Mouse (Mus musculus) neutrophil, adult 59 days (primary cell): Measurements from ENCODE around the gene Rspo4. TPM values are rescaled to one million over a fixed set of nuclear protein-coding genes. Genes with fewer than 3 reads are reported as not detected.

ENCODE experiments used
- total RNA-seq, 2 experiments: library from RNA; stranded (reverse); gene quantifications; 1 replicate in 1 of 2; 2 replicates in 1 of 2; pipeline ENCODE4 v1.2.4; 2023

The Rspo4 gene
- total RNA-seq: not detected

DNA sequence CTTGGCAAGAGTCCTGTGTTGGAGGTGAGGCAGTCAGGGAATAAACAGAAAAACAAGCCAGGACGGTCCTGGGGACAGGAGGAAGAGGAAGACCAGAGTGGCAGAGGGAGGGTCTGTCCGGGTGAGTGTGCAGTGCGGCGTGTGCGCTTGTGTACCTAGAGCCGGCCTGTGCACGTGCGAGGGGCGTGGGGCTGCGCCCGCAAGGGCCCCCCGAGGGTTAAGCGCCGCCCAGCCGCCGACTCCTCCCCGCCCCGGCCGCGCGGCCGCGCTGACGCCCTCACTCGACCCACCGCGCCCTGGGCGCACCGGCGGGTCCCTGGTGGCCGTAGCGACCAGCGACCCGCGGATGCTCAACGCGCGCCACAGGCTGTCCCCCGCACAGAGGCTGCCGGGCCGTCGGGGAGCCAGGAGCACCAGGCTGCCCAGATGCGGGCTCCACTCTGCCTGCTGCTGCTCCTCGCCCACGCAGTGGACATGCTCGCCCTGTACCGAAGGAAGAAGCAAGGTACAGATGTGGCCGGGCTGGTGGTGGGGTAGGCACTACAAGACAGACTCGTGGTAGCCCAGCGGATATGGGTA lies at the start of gene Rspo4:
TSS of gene Rspo4 (plus strand) at position 280 of the 579 bp plus-strand sequence.

DNA sequence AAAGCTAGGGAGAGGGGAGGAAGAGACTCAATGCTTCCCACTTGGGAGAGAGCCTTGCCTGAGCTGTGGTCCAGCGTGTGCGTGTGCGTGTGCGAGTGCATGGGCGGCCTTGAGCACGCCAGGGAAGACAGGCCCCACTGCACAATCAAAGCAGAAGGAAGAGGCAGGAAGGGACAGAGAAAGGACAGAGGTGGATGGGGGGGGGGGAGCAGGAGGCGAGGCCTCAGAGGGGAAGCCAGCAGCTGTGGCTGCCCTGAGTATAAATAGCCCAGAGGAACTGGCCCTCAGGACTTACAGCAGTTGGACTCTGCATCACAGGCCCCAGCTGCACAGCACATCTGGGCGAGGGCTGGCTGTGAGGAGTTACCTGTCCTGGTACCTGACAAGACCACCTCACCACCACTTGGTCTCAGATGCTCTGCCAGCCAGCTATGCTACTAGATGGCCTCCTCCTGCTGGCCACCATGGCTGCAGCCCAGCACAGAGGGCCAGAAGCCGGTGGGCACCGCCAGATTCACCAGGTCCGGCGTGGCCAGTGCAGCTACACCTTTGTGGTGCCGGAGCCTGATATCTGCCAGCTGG lies 68.3 kb downstream of the Rspo4 start, which contains the start of gene Angpt4:
TSS of gene Angpt4 (plus strand) at position 292 of the 582 bp plus-strand sequence.

Other genes starting within 250 kb of the Rspo4 start
- gene Snph, start 210.3 kb upstream of the Rspo4 start, total RNA-seq: 1 to 10 TPM; 5.1 to 7.6 TPM
- not detected for gene Rad21l, start 174.4 kb upstream of the Rspo4 start, total RNA-seq
- gene Tmem74b, start 140.9 kb upstream of the Rspo4 start, total RNA-seq: not detected
- gene Psmf1, start 98.7 kb upstream of the Rspo4 start, total RNA-seq: 10 to 100 TPM; 21.2 to 28.6 TPM
- gene Angpt4, start 68.3 kb downstream of the Rspo4 start, total RNA-seq: not detected
- gene Fam110a, start 137.3 kb downstream of the Rspo4 start, total RNA-seq: 10 to 100 TPM; 21.1 to 22.6 TPM
- gene Slc52a3, start 153.6 kb downstream of the Rspo4 start, total RNA-seq: 1 to 10 TPM in 1 of 2 experiments, under 1 TPM in 1; 0.55 to 1.4 TPM
- not detected for gene Scrt2, start 238.6 kb downstream of the Rspo4 start, total RNA-seq